Mouse (Mus musculus) ovary, adult 18-20 months (tissue): ENCODE measurements around the gene Cilp.

ENCODE experiments used
- DNase-seq: peaks from one replicate; pipeline ENCODE4 v3.0.0; 2022; ENCODE audit warnings: low spot score, mixed read lengths

Cilp gene

DNA sequence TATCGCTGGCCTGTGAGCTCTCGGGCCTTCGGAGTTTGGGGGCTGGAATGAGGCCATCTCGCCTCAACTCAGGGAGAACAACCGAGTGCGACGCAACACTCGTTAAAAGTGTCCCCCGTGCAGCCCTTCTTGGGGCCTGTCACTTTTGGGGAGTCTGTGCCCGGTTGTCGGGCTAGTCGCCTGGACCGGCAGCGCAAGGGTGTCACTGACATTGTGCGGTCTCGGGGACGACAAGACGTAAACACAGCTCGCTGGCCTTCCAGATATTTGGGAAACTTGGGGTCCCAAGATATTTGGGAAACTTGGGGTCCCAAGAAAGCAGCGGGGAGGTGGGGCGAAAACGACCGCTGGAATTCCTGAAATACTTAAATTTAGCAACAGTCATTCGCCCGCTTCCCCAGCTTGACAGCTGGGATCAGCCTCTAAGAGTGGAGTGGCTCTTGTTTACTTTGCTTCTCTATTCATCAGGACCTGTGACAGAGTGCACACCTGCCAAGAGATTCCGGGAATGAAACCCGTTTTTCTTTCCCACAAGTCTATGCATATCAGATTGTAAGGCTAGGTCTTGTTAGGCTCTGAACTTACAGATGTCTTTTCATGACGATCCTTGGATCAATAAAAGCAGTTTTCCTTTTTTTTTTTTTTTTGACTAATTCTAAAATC is 29.9 kb downstream of the Cilp start:
- no peak for DNase-seq

DNA sequence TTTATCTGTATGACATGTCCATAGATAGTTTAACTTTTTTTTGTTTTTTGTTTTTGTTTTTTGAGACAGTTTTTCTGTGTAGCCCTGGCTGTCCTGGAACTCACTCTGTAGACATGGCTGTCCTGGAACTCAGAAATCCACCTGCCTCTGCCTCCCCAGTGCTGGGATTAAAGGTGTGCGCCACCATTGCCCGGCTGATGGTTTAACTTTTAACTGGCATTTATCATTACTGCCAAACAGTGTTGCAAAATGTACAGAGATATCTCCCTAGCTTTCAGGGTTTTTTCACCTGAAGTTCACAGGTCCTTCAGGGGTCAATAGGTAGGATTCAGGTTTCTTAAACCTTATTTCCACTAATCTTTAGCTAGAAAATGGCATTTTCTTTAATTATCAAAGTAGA is 32.1 kb downstream of the Cilp start:
- no peak for DNase-seq

DNA sequence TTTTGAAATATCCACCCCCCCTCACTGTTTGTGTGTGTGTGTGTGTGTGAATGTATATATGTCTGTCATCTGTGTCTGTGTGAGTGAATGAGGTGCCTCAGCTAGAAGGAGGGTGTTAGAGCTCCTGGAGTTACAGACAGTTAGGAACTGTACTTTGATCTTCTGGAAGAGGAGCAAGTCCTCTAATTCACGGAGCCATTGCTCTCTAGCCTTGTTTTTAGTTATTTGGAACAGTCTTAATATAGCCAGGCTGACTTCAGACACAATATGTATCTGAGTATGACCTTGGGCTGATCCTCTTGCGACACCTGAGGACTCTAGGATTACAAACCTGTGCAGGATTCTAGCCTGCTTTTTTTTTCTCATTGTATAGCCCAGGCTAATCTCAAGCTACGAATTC is 33.8 kb downstream of the Cilp start:
- DNase-seq = no peak

DNA sequence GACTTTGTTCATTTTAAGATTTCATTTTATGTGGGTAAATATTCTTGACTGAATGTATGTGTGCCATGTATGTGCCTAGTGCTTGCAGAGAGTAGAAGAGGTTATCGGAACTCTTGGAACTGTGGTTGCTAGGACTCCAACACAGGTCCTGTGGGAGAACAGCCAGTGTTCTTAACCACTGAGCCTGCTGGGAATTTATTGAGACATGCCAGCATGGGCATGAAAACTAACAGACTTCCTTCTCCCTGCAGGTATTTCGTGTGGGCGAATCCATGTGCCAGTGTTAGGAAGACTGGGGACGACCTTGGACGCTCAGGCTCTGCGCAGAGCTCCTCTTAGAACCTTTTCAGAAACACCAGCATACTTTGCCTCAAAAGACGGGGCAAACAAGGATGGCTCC is 34.7 kb downstream of the Cilp start:
- DNase-seq = no peak

DNA sequence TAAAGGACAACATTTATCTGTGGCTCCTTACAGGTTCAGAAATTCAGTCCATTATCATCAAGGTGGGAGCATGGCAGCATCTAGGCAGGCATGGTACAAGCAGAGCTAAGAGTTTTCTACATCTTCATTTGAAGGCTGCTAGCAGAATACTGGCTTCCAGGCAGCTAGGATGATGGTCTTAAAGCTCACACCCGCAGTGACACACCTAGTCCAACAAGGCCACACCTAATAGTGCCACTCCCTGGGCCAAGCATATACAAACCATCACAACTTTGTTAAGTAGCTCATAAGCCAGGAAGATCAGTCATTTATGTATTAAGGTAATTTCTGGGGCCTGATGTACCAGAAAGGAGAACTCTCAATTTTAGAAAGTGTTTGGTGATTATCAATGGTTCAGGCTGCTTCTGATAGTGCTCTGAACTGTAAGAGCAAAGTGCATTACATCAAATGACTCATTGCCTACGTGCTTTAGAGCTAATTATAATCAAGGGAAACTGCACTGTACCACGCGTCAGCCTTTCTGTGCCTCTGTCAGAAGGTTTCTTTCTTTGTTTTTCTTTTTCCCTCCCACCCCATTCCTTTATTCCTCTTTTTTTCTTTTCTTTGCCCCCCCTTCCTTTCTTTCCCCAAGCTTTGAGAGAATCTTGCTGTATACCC is 37.5 kb downstream of the Cilp start:
- DNase-seq = no peak

DNA sequence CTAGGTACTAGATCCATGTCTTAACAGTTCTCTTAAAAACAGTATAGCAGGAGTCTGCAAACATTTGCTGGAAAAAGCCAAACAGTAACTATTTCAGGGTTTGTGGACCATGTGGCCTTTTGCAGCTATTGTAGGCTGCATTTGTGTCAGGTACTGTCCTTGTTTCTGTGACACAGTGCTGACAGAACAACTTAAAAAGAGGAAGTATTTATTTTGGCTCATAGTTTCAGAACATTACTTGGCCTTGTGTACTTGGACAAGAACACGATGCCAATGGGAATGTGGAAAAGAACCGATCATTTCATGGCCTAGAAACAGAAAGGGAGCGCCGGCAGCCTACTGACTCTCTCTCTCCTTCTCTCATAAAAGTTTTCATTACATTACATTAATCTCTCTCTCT is 38.6 kb downstream of the Cilp start:
- no peak for DNase-seq

DNA sequence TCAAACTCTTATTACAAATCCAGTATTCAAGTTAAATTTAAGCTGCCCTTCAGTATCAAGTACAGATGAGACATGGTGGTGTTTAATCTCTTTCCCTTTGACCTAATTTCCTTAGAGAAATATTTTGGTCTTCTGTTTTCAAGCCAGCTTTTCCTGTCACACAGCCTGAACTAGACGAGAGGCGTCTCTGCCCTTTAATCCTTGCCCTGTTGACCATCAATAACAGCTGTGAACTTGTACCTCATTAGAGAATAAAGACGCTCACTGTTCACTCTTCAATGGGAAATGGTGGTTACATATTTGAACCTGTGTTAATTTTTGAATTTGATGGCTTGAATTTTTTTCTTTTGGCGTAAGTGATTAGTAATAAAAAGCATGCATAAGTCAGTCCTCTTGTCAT is 39.3 kb downstream of the Cilp start:
- DNase-seq = no peak

DNA sequence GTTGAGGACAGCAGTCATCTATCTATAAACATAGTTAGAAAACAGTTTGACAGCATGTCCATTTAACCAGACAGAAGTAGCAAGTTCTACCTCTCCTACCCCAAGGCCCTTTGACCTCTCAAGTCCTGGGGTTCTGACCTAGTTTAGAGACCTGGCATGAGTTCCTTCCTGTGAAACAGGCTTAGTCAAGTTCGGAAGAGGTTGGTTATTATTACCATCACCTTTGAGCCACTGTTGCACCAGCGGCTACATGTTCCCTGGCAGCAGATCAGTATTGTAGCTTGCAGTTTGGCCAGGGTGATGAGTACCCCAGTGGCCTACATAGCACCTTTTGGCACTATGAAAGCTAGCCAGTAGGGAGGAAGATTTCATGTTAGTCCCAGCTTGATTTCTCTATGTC is 41.7 kb downstream of the Cilp start:
- no peak for DNase-seq

DNA sequence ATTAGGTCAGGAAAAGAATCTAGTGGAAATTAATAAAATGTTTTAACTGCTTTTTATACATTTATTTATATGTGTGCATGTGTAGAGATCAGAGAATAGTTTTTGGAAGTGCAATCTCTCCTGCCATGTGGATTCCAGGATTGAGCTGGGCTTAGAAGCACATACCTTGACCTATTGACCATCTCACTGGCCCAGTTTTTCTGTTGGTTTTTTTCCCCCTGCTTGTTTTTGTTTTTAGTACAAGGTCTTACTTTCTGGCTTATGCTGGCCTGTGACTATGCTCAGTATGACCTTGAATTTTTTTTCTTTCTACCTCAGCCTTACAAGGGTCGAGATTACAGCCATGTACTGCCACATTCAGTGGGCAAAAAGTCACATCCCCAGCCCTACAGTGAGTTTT is 43.0 kb downstream of the Cilp start:
- DNase-seq = peak; percentile 14

DNA sequence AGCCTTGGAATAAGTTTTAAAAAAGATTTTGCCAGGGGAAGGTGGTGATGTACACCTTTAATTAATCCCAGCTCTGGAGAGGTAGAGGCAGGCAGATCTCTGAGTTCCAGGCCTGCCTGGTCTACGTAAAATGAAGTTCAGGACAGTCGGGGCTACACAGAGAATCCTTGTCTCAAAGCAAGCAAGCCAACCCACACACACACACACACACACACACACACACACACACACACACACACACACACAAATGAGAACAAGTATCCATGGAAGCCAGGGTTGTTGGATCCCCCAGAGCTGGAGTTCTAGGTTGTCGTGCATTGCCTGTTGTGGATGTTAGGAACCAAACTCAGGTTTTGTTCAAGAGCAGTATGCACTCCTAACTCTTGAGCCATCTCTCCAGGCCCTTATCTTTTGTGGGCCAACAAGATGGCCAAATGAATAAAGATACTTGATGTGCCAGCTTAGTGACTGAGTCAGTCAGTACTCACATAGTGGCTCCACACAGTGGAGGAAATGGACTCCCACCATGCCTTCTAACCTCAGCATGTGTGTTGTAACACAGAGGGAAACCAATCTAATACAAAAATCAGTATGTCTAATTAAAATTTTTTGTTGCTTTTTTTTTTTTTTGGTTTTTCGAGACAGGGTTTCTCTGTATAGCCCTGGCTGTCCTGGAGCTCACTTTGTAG is 47.8 kb downstream of the Cilp start:
- no peak for DNase-seq

DNA sequence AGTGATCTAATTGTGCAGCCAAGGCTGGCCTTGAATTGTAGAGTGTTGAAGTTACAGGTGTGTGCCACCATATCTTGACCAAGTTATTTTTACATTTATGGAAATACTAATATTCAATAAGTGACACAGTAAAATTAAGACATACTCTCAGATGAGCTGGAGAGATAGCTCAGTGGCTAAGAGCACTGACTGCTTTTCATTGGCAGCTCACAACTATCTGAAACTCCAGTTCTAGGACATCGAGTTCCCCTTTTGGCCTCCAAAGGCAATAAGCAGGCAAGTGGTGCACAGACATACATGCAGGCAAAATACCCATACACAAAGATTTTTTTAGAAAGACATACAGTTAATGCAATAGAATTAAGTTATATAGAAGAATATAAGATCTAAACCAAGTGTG is 48.9 kb downstream of the Cilp start:
- no peak for DNase-seq

DNA sequence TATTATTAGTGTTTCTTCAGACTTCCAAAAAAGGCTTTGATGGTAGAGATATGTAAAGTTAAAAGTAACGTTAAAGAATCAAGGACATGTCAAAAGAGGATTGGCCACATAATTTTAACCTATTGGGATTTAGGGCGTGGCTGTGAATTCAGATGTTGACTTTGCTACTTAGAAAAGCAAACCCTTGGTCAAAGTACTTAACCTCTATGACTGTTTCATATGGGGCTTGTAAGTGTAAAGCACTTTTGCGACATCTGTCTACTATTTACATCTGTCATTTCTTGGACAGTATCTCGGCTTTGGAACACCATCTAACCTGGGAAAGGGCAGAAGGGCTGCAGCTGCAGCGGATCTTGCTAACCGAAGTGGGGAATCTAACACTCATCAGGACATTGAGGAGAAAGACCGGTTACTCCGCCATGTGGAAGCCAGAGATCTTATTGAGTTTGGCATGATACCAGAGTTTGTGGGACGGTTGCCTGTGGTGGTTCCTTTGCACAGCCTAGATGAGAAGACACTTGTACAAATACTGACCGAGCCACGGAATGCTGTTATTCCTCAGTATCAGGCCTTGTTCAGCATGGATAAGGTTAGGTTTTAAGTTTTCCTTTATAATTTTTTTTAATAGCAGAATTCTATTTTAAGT is 57.4 kb downstream of the Cilp start:
- DNase-seq = no peak

DNA sequence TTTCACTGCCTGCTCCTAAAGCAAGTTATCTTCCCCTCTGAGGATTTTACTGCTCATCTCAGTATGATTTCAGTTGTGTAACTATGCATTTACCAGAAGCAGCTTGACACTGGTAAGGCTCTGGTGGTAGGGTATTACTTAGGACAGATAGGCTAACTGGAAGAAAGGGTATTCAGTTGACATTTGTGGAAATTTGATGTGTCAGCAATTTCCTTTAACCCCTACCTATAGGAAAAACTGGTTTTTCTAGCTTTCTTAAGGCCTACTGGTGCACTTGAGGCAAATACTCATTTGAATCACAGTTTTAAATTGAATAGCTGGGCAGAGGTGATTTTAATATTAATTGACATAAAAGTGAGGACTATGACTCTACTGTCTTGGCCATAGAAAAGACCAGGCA is 61.0 kb downstream of the Cilp start:
- DNase-seq = no peak

DNA sequence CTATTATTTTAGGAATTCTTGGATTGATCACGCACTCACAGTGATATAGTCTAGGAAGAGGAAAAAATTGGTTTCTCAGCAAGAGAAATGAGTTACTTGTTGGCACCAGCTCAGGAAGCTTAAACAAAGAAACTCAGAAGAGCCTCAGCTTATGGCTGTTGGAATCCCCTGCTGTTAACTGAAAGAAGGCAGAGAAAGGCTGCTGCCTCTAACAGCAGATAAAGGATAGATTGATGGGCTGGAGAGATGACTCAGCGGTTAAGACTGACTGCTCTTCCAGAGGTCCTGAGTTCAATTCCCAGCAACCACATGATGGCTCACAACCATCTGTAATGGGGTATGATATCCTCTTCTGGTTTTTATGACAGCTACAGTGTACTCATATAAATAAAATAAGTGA is 62.4 kb downstream of the Cilp start:
- no peak for DNase-seq
